20 mouse cellular contexts compared by ENCODE assay signal in the genomic region with DNA sequence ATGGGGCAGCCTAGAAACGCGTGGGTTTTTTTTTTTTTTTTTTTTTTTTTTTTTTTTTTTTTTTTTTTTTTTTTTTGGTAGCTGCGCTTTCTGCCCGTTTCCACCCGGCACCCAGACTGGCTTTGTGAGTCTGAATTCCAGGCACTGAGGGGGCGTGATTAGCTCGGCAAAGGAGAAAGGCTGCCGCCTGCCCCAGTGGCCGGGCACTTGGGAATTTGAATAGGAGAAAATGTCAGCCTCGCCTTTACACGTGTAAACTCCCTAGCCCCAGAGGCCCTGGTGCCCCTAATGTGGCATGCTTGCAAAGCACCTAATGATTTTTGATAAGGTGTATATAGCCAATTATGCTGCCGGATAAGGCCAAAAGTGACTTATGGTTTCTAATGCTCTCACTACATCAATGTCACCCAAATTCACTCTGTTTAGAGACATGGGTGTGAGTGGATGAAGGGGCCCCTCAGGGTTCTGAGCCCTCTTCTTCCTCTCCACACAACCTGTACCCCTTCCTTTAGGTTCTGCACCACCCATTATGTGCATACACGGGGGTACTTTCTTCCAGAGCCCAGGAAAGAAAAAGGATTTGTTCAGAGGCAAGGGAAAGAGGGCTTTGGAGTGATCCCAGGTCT. TPM values are rescaled to one million over a fixed set of nuclear protein-coding genes. Genes with fewer than 3 reads are reported as not detected.
A peak's percentile ranks its signal among the peaks of the same experiment; 100 is the strongest.
DNase-seq lines count a peak whose midpoint lies in the region; ATAC-seq lines count a peak whose summit lies in the region.
"Had no signal": no experiment of that assay in that cellular context is flagged by ENCODE, and none has a peak within 500 bp of the region (broad histone marks: within the 10 kb centered on the region; RNA-seq: fewer than 3 reads in every experiment).

No protein-coding gene starts in this region.

- H3K4me1 ChIP-seq in forebrain, embryonic 16.5 days (replicated peaks; ENCODE audit: control insufficient read depth, insufficient read depth, low read length), result peaks cover 25% of the 10 kb centered on the region
- H3K4me1 ChIP-seq in limb, embryonic 10.5 days, result peaks cover 28% of the 10 kb centered on the region
- H3K4me1 ChIP-seq in neural tube, embryonic 12.5 days, result peaks cover 14% of the 10 kb centered on the region

- no peaks in the 10 kb centered on the region for H3K9me3 ChIP-seq in forebrain, embryonic 16.5 days (ENCODE audit: control insufficient read depth, low read length)
- H3K9me3 ChIP-seq in limb, embryonic 10.5 days (replicated peaks), result no peaks in the 10 kb centered on the region
- H3K9me3 ChIP-seq in neural tube, embryonic 12.5 days, result no peaks in the 10 kb centered on the region
- H3K9me3 ChIP-seq: embryonic facial prominence, embryonic 15.5 days; limb, embryonic 15.5 days had no signal

- H3K4me3 ChIP-seq in forebrain, embryonic 16.5 days (replicated peaks; ENCODE audit: low read length), result peak overlapping the region; percentile 17
- H3K4me3 ChIP-seq in limb, embryonic 10.5 days, result no peak overlapping the region
- peak overlapping the region; percentile 55 for H3K4me3 ChIP-seq in neural tube, embryonic 12.5 days
- H3K4me3 ChIP-seq: embryonic facial prominence, embryonic 15.5 days; heart, adult 2 months; limb, embryonic 15.5 days had no signal

- WGBS in forebrain, embryonic 16.5 days, result 0% methylated on average over 13 of the region's 13 CpGs
- WGBS in limb, embryonic 10.5 days, result 1% methylated on average over 13 of the region's 13 CpGs
- under 1% methylated on average over 13 of the region's 13 CpGs for WGBS in neural tube, embryonic 12.5 days

- peaks cover 79% of the 10 kb centered on the region for H3K27me3 ChIP-seq in forebrain, embryonic 16.5 days (replicated peaks; ENCODE audit: control insufficient read depth, insufficient read depth, low read length)
- peaks cover 100% of the 10 kb centered on the region for H3K27me3 ChIP-seq in limb, embryonic 10.5 days (ENCODE audit: low read depth, poor library complexity, severe bottlenecking)
- H3K27me3 ChIP-seq in neural tube, embryonic 12.5 days (replicated peaks), result peaks cover 96% of the 10 kb centered on the region

- H3K36me3 ChIP-seq in forebrain, embryonic 16.5 days (ENCODE audit: control insufficient read depth, insufficient read depth), result no peaks in the 10 kb centered on the region
- no peaks in the 10 kb centered on the region for H3K36me3 ChIP-seq in limb, embryonic 10.5 days
- peaks cover 3% of the 10 kb centered on the region; the same call in 1 of the 2 replicates for H3K36me3 ChIP-seq in neural tube, embryonic 12.5 days
- H3K36me3 ChIP-seq: embryonic facial prominence, embryonic 15.5 days; limb, embryonic 15.5 days had no signal

- no peak overlapping the region for H3K9ac ChIP-seq in forebrain, embryonic 16.5 days (replicated peaks; ENCODE audit: low read depth, low read length)
- H3K9ac ChIP-seq in neural tube, embryonic 12.5 days, result peak overlapping the region; percentile 90
- H3K9ac ChIP-seq: embryonic facial prominence, embryonic 15.5 days; limb, embryonic 15.5 days had no signal

- H3K27ac ChIP-seq in forebrain, embryonic 16.5 days (ENCODE audit: low read length), result no peak overlapping the region
- H3K27ac ChIP-seq in limb, embryonic 10.5 days, result no peak overlapping the region
- no peak overlapping the region for H3K27ac ChIP-seq in neural tube, embryonic 12.5 days
- H3K27ac ChIP-seq: embryonic facial prominence, embryonic 15.5 days; heart, adult 2 months; limb, embryonic 15.5 days; macrophage had no signal

- peak; percentile 53 for DNase-seq in embryo, embryonic 11 days
- DNase-seq in limb, embryonic 10.5 days (ENCODE audit: low spot score), result peak; percentile 48
- DNase-seq in layer of hippocampus, adult 18-20 months (ENCODE audit: low spot score in 2 of 2), result no peak
- DNase-seq in lung, postnatal 36 days, result no peak
- DNase-seq in heart, adult 11 months, result no peak
- DNase-seq in urinary bladder, postnatal 14 days (ENCODE audit: low spot score), result no peak
- DNase-seq: heart, adult 2 months; heart, postnatal 10 days; kidney, adult 11 months; kidney, postnatal 4 days; lung, adult 18-20 months; thymus, postnatal 25 days had no signal

- H3K4me2 ChIP-seq in forebrain, embryonic 16.5 days (ENCODE audit: low read length), result no peak overlapping the region
- H3K4me2 ChIP-seq in neural tube, embryonic 12.5 days (replicated peaks), result peak overlapping the region; percentile 68
- H3K4me2 ChIP-seq: embryonic facial prominence, embryonic 15.5 days; limb, embryonic 15.5 days had no signal

- no peak for ATAC-seq in forebrain, embryonic 16.5 days
- ATAC-seq in neural tube, embryonic 12.5 days (ENCODE audit: low FRiP score, low read depth), result no peak
- ATAC-seq: Patski had no signal

RNA-seq across cellular contexts. Expression of a gene that starts 1.7 kb away (rescaled TPM):
- polyA plus RNA-seq in forebrain, embryonic 16.5 days (2015; fragmentation: Nextera tagmentation; extraction: Ambion mirVana), result 3.8 and 7.0 TPM in 2 replicates
- not detected in 2 replicates for polyA plus RNA-seq in limb, embryonic 10.5 days (2016; fragmentation: Nextera tagmentation; extraction: Ambion mirVana)
- polyA plus RNA-seq in neural tube, embryonic 12.5 days (2016; fragmentation: Nextera tagmentation; extraction: Ambion mirVana), result 64.9 and 70.8 TPM in 2 replicates
- not detected for total RNA-seq in layer of hippocampus, adult 18-20 months (2021)
- total RNA-seq: adrenal gland, adult 18-20 months; heart, adult 2 months; heart, postnatal 10 days had no signal
- polyA plus RNA-seq: heart, adult 2 months; limb, embryonic 15.5 days; macrophage had no signal

RNA-seq across cellular contexts. Expression of a gene that starts 39.4 kb away (rescaled TPM):
- 1.9 and 2.3 TPM in 2 replicates for polyA plus RNA-seq in forebrain, embryonic 16.5 days (2015; fragmentation: Nextera tagmentation; extraction: Ambion mirVana)
- polyA plus RNA-seq in limb, embryonic 10.5 days (2016; fragmentation: Nextera tagmentation; extraction: Ambion mirVana), result 5.2 and 5.6 TPM in 2 replicates
- 7.0 TPM in 2 replicates for polyA plus RNA-seq in neural tube, embryonic 12.5 days (2016; fragmentation: Nextera tagmentation; extraction: Ambion mirVana)
- 1 to 10 TPM; 7.5 to 8.0 TPM for total RNA-seq in layer of hippocampus, adult 18-20 months (2021)
- polyA plus RNA-seq: macrophage had no signal

RNA-seq across cellular contexts. Expression of a gene that starts 43.1 kb away (rescaled TPM):
- polyA plus RNA-seq in forebrain, embryonic 16.5 days (2015; fragmentation: Nextera tagmentation; extraction: Ambion mirVana), result not detected in 2 replicates
- not detected in 2 replicates for polyA plus RNA-seq in limb, embryonic 10.5 days (2016; fragmentation: Nextera tagmentation; extraction: Ambion mirVana)
- not detected in 2 replicates for polyA plus RNA-seq in neural tube, embryonic 12.5 days (2016; fragmentation: Nextera tagmentation; extraction: Ambion mirVana)
- under 1 TPM; 0.33 to 0.69 TPM for total RNA-seq in layer of hippocampus, adult 18-20 months (2021)
- total RNA-seq: adrenal gland, adult 18-20 months; heart, postnatal 10 days had no signal
- polyA plus RNA-seq: embryonic facial prominence, embryonic 15.5 days; macrophage; small intestine, adult 2 months had no signal

Comparison
In these comparisons a context has a peak if more than half of its experiments do, and no peak if none do; other contexts are left out.
1. DNase-seq: peak in embryo, embryonic 11 days (single experiment) and limb, embryonic 10.5 days (single experiment); none in layer of hippocampus, adult 18-20 months (0 of 2), lung, postnatal 36 days (single experiment), heart, adult 11 months (single experiment) and urinary bladder, postnatal 14 days (single experiment).